Mouse (Mus musculus) T-cell, adult 2 months (primary cell): ENCODE measurements at regions not wholly inside any gene's neighbourhood (a gene's known extent, or its start where the extent isn't known, plus 50 kb on each side); places are given as distances from the start of the nearest gene placed in this dataset.

Experiments
- DNase-seq: peaks from one replicate; pipeline ENCODE4 v3.0.0; 2022; ENCODE audit warnings: low spot score

GRCm38 (mm10) chr2:61453490-61454281 lies 124.7 kb upstream of the Tank start:
- DNase-seq = no peak

- no peak for DNase-seq
These were observed 125.8 kb upstream of the Tank start for GRCm38 (mm10) chr2:61452581-61452980.

GRCm38 (mm10) chr2:61450731-61451130 lies 127.7 kb upstream of the Tank start:
- no peak for DNase-seq

DNA sequence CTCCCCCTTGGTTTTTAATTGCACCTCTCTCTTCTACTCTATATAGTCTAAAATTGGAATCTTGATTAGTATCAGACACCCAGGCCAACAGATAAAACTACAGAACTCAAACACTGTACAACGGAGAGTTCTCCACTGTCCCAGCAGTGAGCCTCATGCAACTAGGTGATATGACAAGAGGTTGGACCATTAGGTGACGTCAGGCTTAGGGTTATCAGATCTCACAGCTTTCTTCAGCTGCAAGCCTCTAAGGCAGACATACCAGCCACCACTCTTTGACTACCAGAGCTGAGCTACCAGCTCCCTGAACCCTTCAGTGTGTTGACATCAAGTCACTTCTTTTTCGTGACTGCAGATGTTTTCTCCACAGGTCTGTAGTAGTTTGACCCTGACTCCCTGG lies 141.8 kb upstream of the Tank start:
- DNase-seq = no peak

DNA sequence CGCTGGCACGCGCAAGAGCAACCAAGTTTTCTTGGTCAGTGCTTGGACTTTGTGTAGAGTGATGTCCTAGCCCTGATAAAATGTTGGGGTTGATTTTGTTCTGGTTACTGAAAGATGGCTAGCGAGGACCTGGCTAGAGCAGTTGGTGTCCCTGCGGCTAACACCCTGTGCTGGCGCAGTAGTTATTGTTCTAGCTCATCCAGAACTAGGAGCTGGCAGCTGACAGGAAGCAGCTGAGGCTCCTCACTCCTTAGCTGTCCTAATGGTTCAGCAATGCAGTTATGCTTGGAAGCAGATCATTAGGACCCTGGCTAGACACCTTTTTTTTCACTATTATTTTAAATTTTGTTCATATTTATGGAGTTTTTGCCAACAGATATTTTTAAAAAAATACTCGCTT lies 170.5 kb upstream of the Tank start:
- DNase-seq = no peak

DNA sequence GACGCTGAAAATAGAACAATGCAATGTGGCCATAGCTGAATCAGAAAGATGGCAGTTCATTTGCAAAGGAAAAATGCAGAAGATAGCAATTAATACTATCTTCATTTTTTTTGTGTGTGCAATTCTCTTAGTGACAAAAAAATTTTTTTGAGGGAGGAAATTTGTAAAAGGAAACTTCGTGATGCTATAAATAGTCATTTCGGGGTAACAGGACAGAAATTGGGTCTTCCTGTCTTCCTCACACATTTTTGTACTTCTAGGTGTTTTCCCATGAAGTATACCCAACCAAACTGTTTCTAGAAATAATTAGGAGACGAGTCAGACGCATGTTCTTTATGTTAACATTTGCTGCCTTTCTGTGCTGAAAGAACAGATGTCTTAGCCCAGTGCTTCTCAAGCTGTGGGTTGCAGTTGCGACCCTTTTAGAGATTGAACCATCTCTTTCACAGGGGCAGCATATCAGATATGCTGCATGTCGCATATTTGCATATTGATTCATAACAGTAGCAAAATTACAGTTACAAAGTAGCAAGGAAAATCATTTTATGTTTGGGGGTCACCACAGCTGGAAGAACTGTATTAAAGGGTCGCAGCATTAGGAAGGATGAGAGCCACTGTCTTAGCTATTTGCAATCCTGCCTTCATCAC lies 172.2 kb upstream of the Tank start:
- DNase-seq = no peak

DNA sequence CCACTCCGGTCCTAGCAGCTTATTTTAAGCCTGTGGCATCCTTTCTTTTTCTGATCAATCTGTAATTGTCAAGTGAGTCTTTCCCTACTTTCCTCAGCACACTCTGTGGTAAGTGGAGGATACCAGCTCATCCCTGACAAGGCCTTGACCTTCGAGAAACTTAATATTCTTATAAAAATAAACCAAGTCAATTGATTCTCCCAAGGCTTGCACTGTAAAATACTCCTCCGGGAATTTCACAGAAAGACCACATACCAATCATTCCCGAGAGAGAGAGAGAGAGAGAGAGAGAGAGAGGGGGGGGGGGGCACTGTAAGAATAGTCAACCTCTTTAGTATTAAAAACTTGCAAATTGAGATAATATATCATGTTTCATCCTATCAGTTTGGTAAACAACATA lies 173.1 kb upstream of the Tank start:
- DNase-seq = no peak

- DNase-seq = no peak
These were observed 175.5 kb upstream of the Tank start for GRCm38 (mm10) chr2:61402588-61403487.

DNA sequence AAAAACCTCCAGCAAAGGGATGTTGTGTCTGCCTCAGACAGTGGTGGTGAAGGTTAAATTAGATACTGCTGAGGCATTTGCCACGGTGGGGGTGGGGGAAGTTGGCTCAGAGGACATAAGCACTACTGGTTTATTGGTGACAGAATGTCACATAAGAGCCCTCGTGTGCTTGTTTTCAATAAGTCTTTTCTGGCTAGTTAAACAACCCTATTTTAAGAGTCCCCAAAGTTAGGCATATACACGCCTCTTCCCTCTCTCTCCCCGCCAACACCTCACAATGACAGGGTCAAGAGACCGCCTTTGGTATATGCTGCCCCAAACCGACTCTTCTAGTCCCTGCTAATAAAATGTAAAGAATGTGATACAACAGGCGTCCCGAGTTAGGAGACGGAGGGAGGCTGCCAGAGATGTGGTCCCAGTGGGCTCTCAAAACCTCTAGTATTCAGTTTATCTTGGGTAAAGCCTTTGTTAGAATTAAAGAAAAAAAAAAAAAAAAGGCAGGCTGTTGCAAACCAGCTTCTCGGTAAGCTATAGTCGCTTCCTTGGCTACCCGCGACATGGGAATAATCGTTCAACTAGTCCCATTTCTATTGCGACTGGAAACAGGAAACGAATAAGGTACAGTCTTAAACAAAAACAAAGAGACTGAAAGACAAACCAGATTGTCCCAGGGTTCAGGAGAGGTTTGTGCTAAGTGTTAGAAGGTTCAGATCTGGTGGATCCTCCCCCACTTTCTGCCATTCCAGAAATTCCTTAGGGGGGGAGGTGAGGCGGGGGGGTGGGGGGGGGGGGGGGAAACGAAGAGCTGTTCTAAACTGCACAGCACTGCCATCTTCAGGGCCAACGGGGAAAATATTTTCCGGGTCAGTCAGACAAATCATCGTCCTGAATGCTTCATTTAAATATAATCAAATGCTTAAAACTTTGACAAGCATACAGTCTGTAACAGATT lies 176.5 kb upstream of the Tank start:
- peak; percentile 28 for DNase-seq

- DNase-seq = no peak
These were observed 179.8 kb upstream of the Tank start for GRCm38 (mm10) chr2:61398633-61399032.

- no peak for DNase-seq
These were observed 188.8 kb upstream of the Tank start for GRCm38 (mm10) chr2:61389622-61390021.

DNA sequence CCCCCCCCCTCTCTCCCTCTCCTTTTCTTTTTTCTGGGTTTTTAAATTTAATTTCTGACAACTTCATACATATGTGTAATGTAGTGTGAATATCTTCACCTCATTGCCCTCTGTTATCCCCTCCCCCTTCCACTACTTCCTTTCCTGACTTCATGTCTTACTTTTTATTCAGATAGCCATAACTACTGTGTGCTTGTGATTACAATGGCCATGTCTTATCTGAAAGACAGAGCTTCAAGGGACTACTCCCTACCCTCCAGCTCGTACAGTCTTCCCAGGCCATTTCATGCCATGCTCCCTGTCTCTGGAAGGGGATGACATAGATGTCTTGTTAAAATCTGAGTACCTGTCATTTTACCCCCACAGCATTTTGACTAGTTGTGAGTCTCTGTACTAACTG lies 189.2 kb upstream of the Tank start:
- no peak for DNase-seq

- no peak for DNase-seq
These were observed 190.8 kb upstream of the Tank start for GRCm38 (mm10) chr2:61387561-61387960.

DNA sequence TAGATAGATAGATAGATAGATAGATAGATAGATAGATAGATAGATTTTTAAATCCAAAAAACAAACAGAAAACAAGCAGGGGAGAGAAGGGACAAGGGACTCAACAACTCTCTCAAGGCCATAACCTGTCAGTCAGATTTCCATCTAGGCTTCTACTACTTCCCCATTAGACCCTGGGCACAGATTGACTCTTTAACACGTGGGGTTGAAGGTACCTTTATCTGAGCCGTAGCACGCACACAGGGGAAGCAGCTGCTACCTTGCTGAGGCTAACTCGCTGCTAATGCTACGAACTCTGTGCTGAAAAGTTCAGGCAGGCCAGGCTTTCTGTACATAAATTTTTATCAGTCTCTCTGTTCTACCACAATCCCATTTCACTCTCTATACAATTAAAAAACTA lies 191.4 kb upstream of the Tank start:
- no peak for DNase-seq

DNA sequence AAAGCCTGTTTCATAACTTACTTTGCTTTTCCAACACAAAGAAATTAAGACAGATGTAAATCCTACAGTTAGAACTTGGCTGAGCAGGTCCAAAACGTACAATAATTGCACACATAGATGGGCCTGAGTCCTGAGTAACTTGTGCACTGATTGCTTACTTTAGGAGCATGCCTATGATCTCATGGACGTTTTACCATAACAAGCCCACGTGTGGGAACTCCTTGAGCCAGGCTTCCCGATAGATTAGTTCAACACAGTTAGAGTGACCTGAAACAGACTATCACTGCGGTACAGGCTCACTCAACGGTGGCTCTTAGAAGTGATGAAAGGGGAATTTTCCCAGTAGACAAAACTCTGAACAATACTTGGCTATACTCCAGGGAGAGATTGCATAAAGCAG lies 193.9 kb upstream of the Tank start:
- DNase-seq = no peak

DNA sequence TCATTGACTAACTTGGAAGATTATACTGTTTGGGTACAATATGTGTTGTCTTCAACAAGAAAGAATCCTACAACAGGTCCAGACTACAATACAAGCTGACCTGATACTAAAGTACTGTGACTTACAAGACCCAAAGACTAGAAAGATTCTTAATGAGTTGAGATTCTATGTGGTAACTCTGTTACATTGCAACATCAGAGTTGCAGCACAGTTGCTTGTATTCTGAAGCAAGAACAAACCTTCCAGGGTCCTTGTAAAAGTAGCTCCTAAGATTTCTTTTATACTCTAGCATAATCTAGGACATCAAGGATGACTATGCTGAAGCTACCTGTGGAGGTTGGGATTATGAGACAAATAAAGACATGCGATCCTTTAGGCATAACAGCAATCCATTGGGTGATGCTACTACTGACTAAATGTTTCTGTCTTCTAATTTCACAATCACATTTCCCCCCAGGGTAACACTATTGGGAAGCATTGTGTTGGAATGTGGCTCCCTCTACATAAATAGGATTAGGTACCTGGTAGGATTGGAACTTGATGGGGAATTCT lies 194.6 kb upstream of the Tank start:
- no peak for DNase-seq

- DNase-seq = no peak
These were observed 199.3 kb upstream of the Tank start for GRCm38 (mm10) chr2:61379076-61379475.

DNA sequence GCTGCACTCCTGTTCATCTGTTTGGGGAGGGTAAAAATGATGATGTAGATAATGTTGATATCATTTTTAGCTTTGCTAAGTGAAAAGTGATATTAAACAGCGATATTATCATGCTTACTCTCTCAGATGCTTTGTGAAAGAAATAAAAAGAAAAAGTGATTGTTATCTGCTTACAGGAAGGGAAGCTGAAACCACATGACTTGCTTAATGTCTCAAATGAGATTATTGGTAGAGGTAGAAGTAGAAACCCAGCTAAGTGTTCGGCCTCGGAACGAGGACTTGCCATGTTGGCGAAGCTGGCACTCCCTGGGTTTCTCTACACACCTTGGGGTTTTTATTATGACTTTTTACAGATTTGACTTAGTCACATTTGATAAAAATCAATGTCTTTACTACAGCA lies 200.1 kb upstream of the Tank start:
- no peak for DNase-seq

DNA sequence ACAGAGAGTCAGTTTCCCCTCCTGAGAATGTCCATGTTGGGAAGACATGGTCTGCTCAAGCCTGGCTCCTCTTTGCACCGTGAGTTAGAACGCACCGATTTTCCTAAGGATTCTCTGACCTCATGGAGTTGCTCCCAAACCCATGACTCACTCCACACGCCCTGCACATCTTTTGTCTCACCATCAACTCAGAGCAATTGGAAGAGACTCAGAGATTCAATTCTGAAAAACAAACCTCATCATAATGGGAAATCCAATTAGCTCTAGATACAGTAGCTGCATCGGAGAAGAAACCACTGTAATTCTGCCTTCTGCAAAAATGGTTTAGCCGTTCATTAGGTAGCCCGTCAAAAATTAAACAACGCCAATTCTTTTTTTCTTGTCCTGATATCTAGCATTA lies 200.6 kb upstream of the Tank start:
- no peak for DNase-seq

GRCm38 (mm10) chr2:61362606-61363005 lies 215.8 kb upstream of the Tank start:
- DNase-seq = no peak

GRCm38 (mm10) chr2:61361394-61361793 lies 217.0 kb upstream of the Tank start:
- DNase-seq = no peak
